Mouse (Mus musculus): ENCODE results near the gene Phyhipl. TPM values are rescaled to one million over a fixed set of nuclear protein-coding genes. Genes with fewer than 3 reads are reported as not detected.

Gene Phyhipl
- not detected for total RNA-seq (2023)

DNA sequence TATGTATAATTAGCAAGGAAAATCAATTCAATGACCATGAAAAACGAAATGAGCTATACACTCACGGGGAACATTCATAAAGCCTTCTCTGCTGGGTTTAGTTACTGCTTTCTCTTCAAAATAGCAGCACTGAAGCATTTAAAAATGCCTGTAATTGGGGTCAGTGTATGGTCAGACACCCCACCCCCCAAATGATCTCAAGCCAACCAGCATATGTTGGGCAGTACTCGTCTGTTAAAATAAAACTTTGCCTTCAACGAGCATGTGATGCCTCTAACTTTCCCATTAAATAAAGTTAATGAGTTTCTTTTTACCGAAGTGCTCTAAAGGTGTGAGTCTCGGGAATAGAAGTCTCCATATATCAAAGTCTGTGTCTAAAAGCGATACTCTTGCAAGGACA, at the start of gene Phyhipl:
Gene Phyhipl (minus strand): TSS at position 138 of the 400 bp plus-strand sequence.

Other genes with a start within 250 kb of the Phyhipl start
- not detected for gene Fam13c, start 215.5 kb downstream of the Phyhipl start, total RNA-seq (2023)